Mouse (Mus musculus) gastrocnemius, adult 2 months (tissue): ENCODE results near the gene Tmprss3. TPM values are rescaled to one million over a fixed set of nuclear protein-coding genes. Genes with fewer than 3 reads are reported as not detected.

Experiments
- DNase-seq: peaks from one replicate; pipeline ENCODE4 v3.0.0; 2022
- H3K27ac ChIP-seq: fragments of 200-600 bp; 2 replicates; pipeline ENCODE4 v1.8.1; 2022; ENCODE audit warnings: mild to moderate bottlenecking
- H3K4me3 ChIP-seq: fragments of 200-600 bp; 2 replicates; pipeline ENCODE4 v1.8.1; 2022; ENCODE audit warnings: mild to moderate bottlenecking, moderate library complexity
- CTCF ChIP-seq: fragments of 200-600 bp; IDR thresholded peaks from 2 replicates; pipeline ENCODE4 v1.8.1; 2022; ENCODE audit warnings: antibody characterized with exemption, mild to moderate bottlenecking, moderate library complexity
- intact Hi-C: fragments of 180-260 bp; cut with DNase I; formaldehyde crosslinking; loops from one replicate; pipeline ENCODE4 v1.15.1; 2025
- total RNA-seq, 2 experiments: library from RNA; stranded (reverse); gene quantifications; 2 replicates each; pipeline ENCODE4 v1.2.3; 2021

The Tmprss3 gene
- total RNA-seq, 2 experiments from 2014 or later = not detected

DNA sequence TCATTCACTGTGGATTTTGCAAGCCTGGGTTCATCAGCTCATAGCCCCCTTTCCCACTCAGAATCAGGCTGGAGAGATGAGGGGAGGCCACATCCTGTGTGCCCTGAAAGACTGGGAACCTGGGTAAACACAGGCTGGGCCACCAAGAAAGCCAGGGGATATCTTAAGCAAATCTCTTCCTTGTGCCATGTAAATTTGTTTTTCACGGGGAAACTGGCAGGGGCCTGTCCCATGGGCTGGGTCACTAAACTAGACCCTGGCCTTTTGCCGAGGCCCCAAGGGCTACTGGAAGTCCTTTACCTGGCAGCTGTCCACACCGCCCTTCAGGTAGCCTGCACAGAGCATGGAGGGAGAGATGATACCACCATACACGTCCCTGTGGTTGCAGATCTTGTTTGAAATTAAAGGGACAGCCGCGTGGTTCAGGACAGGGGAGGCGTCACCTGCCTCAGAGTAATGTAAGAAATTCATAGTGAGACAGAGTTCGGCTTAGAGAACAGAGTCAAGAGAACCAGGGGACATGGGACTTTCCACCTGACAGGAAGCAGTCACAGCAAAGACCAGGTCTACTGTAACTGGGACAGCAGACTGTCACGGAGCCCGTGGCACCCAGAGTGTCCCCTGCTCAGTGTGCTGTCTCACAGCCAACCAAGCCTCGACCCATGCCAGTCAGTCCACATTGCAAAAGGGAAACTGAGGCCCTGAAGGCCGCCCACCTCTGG, 14.3 kb downstream of the Tmprss3 start:
- no peak for DNase-seq
- Histone ChIP-seq H3K4me3 (no peak overlapping the region), H3K27ac (no peak overlapping the region)
- TF ChIP-seq CTCF = no peak
- intact Hi-C loops = no loop called here

DNA sequence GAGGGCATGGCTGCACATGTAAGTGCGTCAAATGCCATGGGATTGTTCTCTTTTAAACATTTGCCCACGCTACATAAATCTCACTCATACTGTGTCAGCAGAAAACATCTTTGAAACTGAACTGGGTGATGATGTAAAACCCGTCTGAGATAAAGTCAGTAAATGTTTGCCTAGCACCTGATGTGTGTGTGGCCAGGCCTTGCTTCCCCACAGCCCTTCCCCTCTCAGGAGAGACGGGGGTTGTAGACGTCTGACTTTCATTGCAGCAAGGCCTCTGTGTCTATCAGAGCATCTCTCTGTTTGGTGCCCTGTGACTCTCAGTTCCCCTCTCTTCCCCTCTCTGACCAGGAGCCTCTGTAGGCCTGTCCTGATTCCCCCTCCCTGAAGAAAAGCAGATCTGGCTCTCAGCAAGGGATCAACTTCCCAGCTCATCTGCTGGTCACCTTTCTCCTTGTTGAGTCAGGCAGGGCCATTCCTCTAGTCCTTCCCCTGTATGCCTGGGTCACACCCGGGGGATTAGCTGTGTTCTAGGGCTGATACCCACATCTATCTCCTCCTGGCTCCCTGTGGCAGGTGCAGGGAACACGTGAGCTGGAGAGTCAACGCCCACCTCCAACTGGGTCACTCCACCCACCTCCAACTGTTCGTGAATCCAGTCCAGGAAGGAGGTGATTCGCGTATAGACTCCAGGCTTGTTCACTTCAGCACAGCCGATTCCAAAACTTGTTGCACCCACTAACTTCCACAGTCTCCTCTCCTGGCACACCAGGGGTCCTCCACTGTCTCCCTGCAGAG, 15.4 kb downstream of the Tmprss3 start:
- Histone ChIP-seq H3K4me3 (no peak overlapping the region), H3K27ac (no peak overlapping the region)
- intact Hi-C loops = no loop called here
- no peak for TF ChIP-seq CTCF
- DNase-seq = no peak

DNA sequence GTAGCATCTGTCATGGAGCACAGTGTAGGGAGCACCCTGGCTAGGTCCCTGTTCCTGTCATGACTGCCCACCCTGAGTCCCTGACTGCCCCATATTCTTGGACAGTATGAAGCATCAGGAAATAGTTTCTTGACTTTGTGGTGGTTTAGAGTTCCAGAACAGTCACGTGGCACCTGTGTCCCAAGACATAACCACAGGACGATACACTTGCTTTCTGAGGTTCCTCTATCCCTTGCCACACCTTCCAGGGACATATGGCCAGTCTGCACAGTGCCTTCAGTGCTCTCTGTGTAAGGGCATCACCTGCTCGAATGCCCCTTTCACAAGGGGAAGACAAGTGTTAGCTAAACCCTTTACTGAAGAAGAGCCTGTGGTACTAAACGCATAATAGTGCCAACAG, 17.3 kb downstream of the Tmprss3 start:
- H3K4me3 ChIP-seq = no peak overlapping the region
- intact Hi-C loops = no loop called here
- H3K27ac ChIP-seq = no peak overlapping the region
- no peak for DNase-seq
- TF ChIP-seq CTCF = no peak

DNA sequence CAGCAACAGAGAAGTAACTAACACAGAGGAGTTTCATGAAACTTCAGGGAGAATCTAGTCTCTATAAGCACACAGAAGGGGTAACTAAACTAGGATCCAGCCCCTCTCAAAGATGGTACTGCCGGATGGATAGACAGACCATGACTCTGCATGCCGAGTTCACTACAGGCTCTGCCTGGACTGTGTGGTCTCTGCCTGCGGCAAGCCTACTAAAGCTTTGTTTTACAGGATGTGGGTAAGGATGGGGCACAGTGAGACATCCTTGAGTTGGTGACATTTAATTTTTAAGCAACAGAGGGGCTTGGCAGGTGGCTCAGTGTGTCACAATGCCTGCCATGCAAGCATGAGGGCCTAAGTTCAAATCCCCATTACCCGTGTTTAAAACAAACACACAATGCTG, 22.5 kb downstream of the Tmprss3 start:
- Histone ChIP-seq H3K4me3 (no peak overlapping the region), H3K27ac (no peak overlapping the region)
- no peak for DNase-seq
- TF ChIP-seq CTCF = no peak
- intact Hi-C loops = no loop called here

DNA sequence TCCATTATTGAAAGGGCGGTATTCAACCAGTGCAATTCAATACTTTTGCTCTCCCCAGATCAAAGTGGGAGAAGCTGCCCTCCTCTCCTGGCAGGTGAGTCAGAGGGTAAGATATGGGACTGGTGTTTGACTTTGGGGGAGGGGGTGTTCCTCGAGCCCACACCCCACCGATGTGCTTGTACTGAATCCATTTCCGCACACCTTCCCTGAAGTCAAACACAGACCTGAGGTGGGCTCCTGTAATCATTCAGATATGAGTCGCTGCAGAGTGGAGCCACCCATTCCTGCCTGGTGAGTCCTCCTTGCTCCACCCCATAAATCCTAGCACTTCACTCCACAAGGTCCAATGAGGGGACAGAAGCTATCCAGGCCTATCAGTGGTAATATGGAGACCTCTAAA, 29.0 kb downstream of the Tmprss3 start:
- Histone ChIP-seq H3K4me3 (no peak overlapping the region), H3K27ac (no peak overlapping the region)
- DNase-seq = no peak
- no peak for TF ChIP-seq CTCF
- intact Hi-C loops = no loop called here

DNA sequence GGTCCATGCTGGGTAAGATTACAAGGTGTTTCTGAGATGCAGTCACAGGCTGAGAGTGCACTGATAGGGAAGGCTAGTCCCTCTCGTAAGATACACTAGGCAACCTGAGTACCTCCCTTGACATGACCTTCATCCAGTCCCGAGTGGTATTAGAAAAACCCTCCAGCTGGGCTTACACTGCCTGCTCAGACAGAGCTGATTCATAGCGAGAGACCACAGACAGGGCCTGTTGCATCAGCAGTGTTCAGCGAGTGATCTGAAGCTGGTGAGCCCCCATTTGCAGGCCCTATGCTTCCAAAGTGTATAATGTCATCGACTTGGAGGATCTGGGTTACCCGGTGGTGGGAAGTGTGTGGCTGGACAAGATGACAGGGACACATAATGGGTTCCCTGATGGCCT, 33.6 kb downstream of the Tmprss3 start, which contains the start of gene Tff1:
Tff1 (minus strand) TSS at position 151 of the 400 bp plus-strand sequence.
- no peak within 1 kb of the TSS for H3K4me3 ChIP-seq
- intact Hi-C loops = no loop called here
- TF ChIP-seq CTCF = no peak
- DNase-seq = no peak
- H3K27ac ChIP-seq = no peak within 1 kb of the TSS

DNA sequence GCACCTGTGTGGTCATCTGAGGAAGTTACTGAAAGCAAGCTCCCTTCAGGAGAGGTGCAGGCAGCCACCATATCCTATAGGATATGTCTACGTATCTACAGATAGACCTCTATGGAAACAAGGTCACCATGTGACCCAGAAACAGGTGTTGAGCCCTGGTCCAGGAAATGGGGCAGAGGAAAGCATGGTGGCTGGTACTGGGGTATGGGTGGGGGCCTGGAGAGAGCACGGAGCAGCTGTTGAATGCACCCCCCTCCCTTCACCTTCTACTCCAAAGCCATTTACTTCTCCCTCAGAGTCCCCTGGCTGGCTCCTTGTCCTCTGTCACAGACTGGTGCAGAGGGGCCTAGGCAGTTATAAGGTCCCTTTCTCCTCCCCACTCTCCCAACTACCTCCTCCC, 35.0 kb downstream of the Tmprss3 start:
- DNase-seq = no peak
- no peak overlapping the region for H3K4me3 ChIP-seq
- TF ChIP-seq CTCF = no peak
- H3K27ac ChIP-seq = no peak overlapping the region
- intact Hi-C loops = no loop called here

DNA sequence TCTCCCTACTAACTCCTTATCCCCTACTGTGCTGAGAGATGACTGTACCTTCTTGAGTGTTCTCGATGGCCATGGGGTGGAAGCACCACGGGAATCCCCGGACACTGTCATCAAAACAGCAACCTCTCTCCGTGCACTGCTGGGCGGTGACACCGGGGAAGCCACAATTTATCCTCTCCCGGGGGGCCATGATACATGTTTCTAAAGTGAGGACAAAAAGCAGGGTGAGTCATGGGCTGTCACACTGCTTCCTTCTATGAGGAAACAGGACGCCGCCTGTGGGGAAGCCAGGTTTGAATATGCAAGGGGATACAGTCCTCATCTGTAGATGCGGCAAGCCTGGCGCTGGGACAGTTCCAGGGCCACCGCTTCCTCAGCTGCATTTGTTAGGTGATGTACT, 36.2 kb downstream of the Tmprss3 start:
- DNase-seq = no peak
- intact Hi-C loops = no loop called here
- H3K4me3 ChIP-seq = no peak overlapping the region
- H3K27ac ChIP-seq = no peak overlapping the region
- TF ChIP-seq CTCF = no peak

DNA sequence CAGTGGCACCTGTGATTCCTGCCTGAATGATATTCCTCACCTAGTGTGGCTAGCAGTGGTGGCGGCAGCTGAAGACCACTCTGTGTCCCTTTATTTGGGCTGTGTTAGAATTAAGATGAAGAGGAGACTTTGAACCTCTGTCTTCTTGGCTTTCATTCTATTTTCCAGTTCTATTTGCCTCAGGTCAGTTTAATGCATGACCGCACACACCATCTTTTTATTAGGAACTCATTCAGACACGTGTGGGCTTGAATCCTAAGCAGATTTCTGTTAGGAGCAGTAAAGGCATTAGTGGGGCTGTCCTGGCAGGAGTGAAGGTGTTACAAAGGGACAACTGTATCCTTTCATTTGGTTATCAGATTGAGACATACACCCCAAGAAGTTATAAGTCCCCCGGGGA, 38.5 kb downstream of the Tmprss3 start:
- TF ChIP-seq CTCF = no peak
- intact Hi-C loops = no loop called here
- H3K27ac ChIP-seq = no peak overlapping the region
- no peak overlapping the region for H3K4me3 ChIP-seq
- no peak for DNase-seq

DNA sequence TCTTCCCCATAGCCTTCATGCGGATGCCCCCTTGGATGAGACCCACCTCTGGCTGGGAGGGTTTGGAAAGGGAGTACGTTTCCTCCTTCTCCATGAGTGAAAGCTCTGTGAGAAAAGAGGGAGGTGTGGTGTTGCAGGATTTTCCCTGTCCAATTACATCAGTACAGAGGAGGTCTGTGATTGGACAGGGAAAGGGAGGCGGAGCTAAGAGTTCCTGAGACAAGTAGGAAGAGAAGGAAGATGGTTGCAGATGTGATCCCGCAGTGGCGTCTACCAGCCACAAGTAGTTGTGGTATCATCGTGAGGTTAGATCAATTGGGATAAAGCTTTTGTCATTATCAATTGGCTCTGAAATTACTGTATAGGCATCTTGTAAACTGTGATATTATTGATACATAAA, 40.9 kb downstream of the Tmprss3 start:
- DNase-seq = no peak
- Histone ChIP-seq H3K4me3 (no peak overlapping the region), H3K27ac (no peak overlapping the region)
- no peak for TF ChIP-seq CTCF
- intact Hi-C loops = no loop called here

DNA sequence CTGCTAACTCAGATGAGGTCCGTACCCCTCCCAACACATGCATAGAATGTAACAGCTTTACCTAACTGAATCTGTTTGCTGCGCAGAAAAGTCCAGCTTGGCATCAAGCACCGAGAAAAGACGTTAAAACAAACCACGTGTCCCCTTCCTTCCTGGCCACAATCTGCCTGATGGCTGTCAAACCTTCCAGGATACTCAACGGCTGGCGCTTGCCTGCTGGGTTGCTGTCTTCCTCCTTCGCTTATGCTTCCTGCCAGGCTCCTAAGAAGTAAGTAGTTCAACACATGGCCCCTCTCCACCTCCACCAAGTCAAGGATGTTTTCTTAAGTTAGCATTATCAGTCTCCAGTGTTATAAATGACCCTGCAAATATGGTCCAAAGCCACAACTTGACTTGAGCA, 45.0 kb downstream of the Tmprss3 start:
- intact Hi-C loops = no loop called here
- no peak for DNase-seq
- Histone ChIP-seq H3K27ac (no peak overlapping the region), H3K4me3 (no peak overlapping the region)
- TF ChIP-seq CTCF = no peak

DNA sequence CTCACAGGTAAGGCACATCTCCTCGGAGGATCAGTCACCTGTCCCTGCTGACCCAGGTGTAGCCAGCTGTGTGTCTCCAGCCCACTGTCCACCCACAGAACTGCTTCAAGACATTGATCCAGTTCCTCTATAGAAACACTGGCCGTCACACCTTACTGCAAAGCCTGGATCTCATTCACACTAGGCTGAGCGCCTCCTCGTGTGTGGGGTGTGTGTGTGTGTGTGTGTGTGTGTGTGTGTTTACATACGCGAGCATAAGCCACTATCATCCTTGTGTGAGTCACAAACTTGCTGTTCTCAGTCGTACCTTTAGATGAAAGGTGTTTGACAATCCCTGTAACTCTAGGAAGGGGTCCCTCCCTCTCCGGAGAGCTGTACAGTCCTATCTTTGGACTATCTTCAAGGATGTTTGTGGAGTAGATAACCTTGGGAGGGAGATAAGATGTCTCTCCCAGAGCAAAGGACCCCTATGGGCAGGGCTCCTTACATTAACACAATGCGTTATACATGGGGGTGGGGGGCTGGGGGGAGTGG, 45.7 kb downstream of the Tmprss3 start:
- intact Hi-C loops = no loop called here
- H3K4me3 ChIP-seq = no peak overlapping the region
- no peak for TF ChIP-seq CTCF
- no peak overlapping the region for H3K27ac ChIP-seq
- no peak for DNase-seq

DNA sequence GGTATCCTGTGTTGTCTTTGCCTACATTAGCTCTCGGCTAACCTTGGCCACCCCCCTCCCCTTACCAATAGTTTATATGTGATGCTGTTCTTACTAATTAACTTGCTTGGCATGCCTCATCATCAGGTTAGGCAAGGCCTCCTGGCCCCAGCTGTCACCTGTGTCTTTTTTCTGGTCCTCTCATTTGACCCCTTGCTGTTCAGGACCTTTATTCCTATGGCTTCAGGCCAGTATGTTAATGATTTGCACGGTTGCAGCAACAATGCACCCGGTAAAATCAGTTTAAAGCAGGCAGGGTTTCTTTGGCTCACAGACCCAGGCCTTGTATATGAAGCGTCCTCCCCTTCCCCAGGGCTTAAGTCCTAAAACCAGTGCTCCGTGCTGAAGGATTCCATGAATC, 46.3 kb downstream of the Tmprss3 start:
- H3K27ac ChIP-seq = no peak overlapping the region
- intact Hi-C loops = no loop called here
- TF ChIP-seq CTCF = no peak
- H3K4me3 ChIP-seq = no peak overlapping the region
- no peak for DNase-seq
